Mouse (Mus musculus): ENCODE results near the gene Fosb. TPM values are rescaled to one million over a fixed set of nuclear protein-coding genes. Genes with fewer than 3 reads are reported as not detected.

The Fosb gene
- total and polyA plus RNA-seq, 2 experiments from 2014 or later, result 0.11 to 0.38 TPM

DNA sequence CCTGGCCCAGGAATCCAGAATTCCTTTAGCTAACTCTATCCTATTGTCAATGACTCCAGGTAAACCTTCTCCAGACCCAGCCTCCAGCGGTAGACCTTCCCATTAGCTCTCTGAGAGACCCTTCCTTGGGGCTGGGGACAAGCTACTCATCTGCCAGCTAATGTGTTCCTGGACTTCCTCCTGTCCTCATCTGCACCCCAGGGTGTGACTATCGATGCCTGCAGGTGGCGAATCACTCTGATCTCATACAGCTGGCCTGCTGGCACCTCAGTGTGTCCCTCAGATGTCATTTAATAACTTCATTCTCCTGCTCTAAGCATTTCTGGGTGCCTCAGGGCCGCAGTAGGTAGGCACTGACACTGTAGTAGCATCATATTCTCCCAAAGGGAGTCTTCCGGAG is 17.9 kb upstream of the Fosb start:
- no peak for TF ChIP-seq CTCF (IDR thresholded peaks at IDR 0.05)

DNA sequence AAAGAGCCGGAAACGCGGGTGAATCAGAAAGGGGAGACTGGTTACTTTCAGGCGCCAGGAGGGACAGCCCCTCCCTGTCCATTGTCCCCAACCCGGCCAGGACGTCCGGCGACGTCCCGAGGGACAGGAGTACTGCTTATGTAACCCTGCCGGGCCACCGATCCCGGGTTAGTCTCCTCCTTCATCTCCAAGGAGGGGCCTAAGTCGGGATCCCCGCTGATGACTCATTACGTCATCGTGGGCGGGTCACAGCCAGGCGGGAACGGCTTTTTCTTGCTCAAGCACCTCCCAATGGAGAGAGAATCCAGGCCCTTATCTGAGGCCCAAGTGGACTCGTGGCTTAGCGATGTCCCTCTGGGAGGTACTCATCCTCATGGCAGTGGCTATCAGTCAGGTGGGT is 17.3 kb upstream of the Fosb start:
- no peak for TF ChIP-seq CTCF (IDR thresholded peaks at IDR 0.05)
- ATAC-seq (ENCODE audit: low FRiP score) (peak; percentile 42; the same call in 1 of the 2 replicates), DNase-seq (ENCODE audit: low spot score) (peak; percentile 80)
- Histone ChIP-seq H3K36me3 (ENCODE audit: insufficient read depth, low read length) (no peaks in the 10 kb centered on the region), H3K27ac (ENCODE audit: low read depth, low read length) (0 out of 2 replicates have a peak overlapping the region, but pooled peaks have one; percentile 8), H3K27me3 (ENCODE audit: insufficient read depth, low read length) (no peaks in the 10 kb centered on the region), H3K9me3 (ENCODE audit: low read length) (no peaks in the 10 kb centered on the region), H3K4me3 (ENCODE audit: low read depth, low read length) (peak overlapping the region; percentile 36), H3K9ac (replicated peaks; ENCODE audit: low read length, poor library complexity, severe bottlenecking) (peak overlapping the region; percentile 34), H3K4me2 (ENCODE audit: low read depth, low read length, poor library complexity, severe bottlenecking) (peak overlapping the region; percentile 66), H3K4me1 (ENCODE audit: insufficient read depth, low read length) (peaks cover 5% of the 10 kb centered on the region)
- under 1% methylated on average over 22 of the region's 22 CpGs for WGBS

More for the DNA sequence above, 17.9 kb upstream of the Fosb start:
- Histone ChIP-seq H3K9me3 (ENCODE audit: low read length) (no peaks in the 10 kb centered on the region), H3K9ac (replicated peaks; ENCODE audit: low read length, poor library complexity, severe bottlenecking) (no peak overlapping the region), H3K36me3 (ENCODE audit: insufficient read depth, low read length) (no peaks in the 10 kb centered on the region), H3K27me3 (ENCODE audit: insufficient read depth, low read length) (no peaks in the 10 kb centered on the region), H3K4me2 (ENCODE audit: low read depth, low read length, poor library complexity, severe bottlenecking) (no peak overlapping the region), H3K27ac (ENCODE audit: low read depth, low read length) (no peak overlapping the region), H3K4me1 (ENCODE audit: insufficient read depth, low read length) (peaks cover 5% of the 10 kb centered on the region), H3K4me3 (ENCODE audit: low read depth, low read length) (no peak overlapping the region)
- 83% methylated on average over 5 of the region's 5 CpGs for WGBS
- ATAC-seq (ENCODE audit: low FRiP score), result no peak
- no peak for DNase-seq (ENCODE audit: low spot score)

DNA sequence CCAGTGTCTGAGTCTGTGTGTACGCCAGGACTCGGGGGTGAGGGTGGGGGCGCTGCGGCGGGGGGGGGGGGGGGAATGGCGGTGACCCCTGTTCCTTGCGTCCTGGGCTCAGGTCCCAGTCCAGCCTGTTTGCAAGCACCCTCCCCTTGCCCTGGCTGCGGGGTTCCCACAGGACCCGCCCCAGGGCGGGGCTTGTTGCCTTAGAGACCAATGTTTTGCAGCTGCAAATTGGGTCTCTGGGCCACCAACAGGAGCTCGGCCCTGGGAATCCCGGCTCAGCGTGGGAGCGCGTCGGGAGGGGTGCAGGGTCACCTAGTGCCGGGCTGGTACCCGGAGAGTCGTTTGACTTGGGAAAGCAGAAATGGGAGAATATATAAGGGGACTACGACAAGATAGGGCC is 16.5 kb upstream of the Fosb start:
- Histone ChIP-seq H3K4me3 (ENCODE audit: low read depth, low read length) (peak overlapping the region; percentile 36), H3K4me2 (ENCODE audit: low read depth, low read length, poor library complexity, severe bottlenecking) (peak overlapping the region; percentile 66), H3K27ac (ENCODE audit: low read depth, low read length) (peak overlapping the region; percentile 8; the same call in 1 of the 2 replicates), H3K9me3 (ENCODE audit: low read length) (no peaks in the 10 kb centered on the region), H3K27me3 (ENCODE audit: insufficient read depth, low read length) (no peaks in the 10 kb centered on the region), H3K4me1 (ENCODE audit: insufficient read depth, low read length) (peaks cover 5% of the 10 kb centered on the region), H3K9ac (replicated peaks; ENCODE audit: low read length, poor library complexity, severe bottlenecking) (0 out of 2 replicates have a peak overlapping the region, but pooled peaks have one; percentile 34), H3K36me3 (ENCODE audit: insufficient read depth, low read length) (no peaks in the 10 kb centered on the region)
- ATAC-seq (ENCODE audit: low FRiP score) (peak; percentile 55; the same call in 1 of the 2 replicates), DNase-seq (ENCODE audit: low spot score) (peak; percentile 61)
- WGBS, result 0% methylated on average over 18 of the region's 20 CpGs
- no peak for TF ChIP-seq CTCF (IDR thresholded peaks at IDR 0.05)

DNA sequence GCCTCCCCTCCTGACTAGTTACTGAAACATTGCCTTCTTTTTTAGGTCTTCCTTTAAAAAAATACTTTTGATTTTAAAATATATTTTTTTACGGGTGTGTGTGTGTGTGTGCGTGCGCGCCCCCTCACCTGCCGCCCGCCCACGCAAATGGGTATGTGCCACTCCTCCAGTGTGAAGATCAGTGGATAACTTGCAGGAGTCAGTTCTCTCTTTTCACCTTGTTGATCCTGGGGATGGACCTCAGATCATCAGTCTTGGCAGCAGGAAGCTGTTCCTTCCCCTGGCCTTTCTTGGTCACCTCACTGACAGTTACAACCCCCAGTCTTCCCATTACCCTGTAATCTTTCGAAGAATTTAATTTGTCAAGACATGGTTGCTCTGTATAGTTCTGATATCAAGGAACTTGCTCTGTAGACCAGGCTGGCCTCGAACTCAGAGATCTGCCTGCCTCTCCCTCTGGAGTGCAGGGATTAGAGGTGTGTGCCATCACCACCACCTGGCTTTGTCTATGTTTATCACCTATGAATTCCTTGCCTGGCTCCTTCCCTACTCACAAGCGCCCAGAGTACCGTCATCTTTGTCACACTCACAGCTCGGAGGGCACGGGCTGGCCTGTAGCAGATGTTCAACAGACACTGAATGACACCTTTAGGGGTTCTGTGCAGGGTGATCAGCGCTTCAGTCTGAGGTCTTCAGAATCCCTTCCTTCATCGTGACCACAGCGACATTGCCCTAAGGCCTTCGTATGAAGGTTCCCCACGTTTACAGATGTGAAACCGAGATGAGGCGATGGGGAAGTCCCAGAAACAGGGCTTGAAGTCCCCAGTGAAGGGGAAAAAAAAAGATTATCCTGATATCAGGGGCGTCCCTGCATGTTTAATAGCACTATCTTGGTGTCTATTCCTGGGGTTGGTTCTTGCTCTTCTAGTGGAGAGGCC is 15.7 kb upstream of the Fosb start:
- Histone ChIP-seq H3K4me3 (ENCODE audit: low read depth, low read length) (no peak overlapping the region), H3K9ac (replicated peaks; ENCODE audit: low read length, poor library complexity, severe bottlenecking) (no peak overlapping the region), H3K4me1 (ENCODE audit: insufficient read depth, low read length) (peaks cover 5% of the 10 kb centered on the region), H3K4me2 (ENCODE audit: low read depth, low read length, poor library complexity, severe bottlenecking) (no peak overlapping the region), H3K36me3 (ENCODE audit: insufficient read depth, low read length) (no peaks in the 10 kb centered on the region), H3K27ac (ENCODE audit: low read depth, low read length) (no peak overlapping the region), H3K27me3 (ENCODE audit: insufficient read depth, low read length) (no peaks in the 10 kb centered on the region), H3K9me3 (ENCODE audit: low read length) (no peaks in the 10 kb centered on the region)
- ATAC-seq (ENCODE audit: low FRiP score) (no peak), DNase-seq (ENCODE audit: low spot score) (no peak)
- no peak for TF ChIP-seq CTCF (IDR thresholded peaks at IDR 0.05)
- 75% methylated on average over 21 of the region's 21 CpGs for WGBS

DNA sequence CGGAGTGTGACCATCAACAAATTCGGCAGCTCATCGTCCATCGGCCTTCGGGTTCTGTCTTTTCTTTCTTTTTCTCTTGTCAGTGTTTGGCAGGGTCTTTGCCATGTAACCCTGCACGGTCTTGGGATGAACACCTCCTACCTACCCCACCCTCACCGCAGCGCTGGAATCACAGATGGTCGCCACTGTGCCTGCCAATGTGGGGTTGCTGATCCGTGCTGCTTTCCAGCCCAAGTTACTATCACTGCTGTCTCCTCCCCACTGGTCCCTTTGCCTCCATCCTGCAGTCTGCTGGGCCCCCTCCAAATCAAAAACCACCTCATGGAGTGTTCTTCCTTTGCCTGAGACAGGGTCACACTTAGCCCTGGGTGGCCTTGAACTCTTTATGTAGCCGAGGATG is 14.4 kb upstream of the Fosb start:
- ATAC-seq (ENCODE audit: low FRiP score) (no peak), DNase-seq (ENCODE audit: low spot score) (no peak)
- TF ChIP-seq CTCF (IDR thresholded peaks at IDR 0.05), result no peak
- Histone ChIP-seq H3K27ac (ENCODE audit: low read depth, low read length) (no peak overlapping the region), H3K4me3 (ENCODE audit: low read depth, low read length) (no peak overlapping the region), H3K9me3 (ENCODE audit: low read length) (no peaks in the 10 kb centered on the region), H3K36me3 (ENCODE audit: insufficient read depth, low read length) (no peaks in the 10 kb centered on the region), H3K9ac (replicated peaks; ENCODE audit: low read length, poor library complexity, severe bottlenecking) (no peak overlapping the region), H3K4me1 (ENCODE audit: insufficient read depth, low read length) (peaks cover 10% of the 10 kb centered on the region), H3K4me2 (ENCODE audit: low read depth, low read length, poor library complexity, severe bottlenecking) (no peak overlapping the region), H3K27me3 (ENCODE audit: insufficient read depth, low read length) (no peaks in the 10 kb centered on the region)
- WGBS, result 84% methylated on average over 11 of the region's 11 CpGs

DNA sequence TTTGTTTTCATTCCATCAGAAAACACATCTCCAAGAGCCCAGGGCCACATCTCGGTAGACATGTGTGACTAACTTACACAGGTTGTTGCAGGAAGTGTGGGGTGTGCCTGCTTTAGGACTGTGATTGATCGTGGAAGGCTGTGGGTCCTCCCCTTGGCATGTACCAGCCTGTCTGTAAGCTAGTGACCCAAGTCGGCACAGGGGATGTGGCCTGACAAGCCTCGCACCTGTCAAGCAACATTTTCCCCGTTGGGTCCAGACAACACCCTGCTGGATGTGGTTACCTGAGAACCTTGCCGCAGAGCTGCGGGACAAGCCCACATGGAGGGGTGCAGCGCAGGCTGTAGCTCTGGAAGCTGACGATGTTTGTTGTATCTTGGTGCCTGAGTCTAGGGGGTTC is 12.6 kb upstream of the Fosb start:
- Histone ChIP-seq H3K4me3 (ENCODE audit: low read depth, low read length) (no peak overlapping the region), H3K4me2 (ENCODE audit: low read depth, low read length, poor library complexity, severe bottlenecking) (no peak overlapping the region), H3K36me3 (ENCODE audit: insufficient read depth, low read length) (no peaks in the 10 kb centered on the region), H3K27me3 (ENCODE audit: insufficient read depth, low read length) (no peaks in the 10 kb centered on the region), H3K9me3 (ENCODE audit: low read length) (no peaks in the 10 kb centered on the region), H3K9ac (replicated peaks; ENCODE audit: low read length, poor library complexity, severe bottlenecking) (no peak overlapping the region), H3K4me1 (ENCODE audit: insufficient read depth, low read length) (peaks cover 10% of the 10 kb centered on the region), H3K27ac (ENCODE audit: low read depth, low read length) (no peak overlapping the region)
- TF ChIP-seq CTCF (IDR thresholded peaks at IDR 0.05), result no peak
- no peak for ATAC-seq (ENCODE audit: low FRiP score)
- 61% methylated on average over 9 of the region's 9 CpGs for WGBS
- no peak for DNase-seq (ENCODE audit: low spot score)
